Mouse (Mus musculus) neural tube, embryonic 15.5 days (tissue): ENCODE data around the gene Cilp. TPM values are rescaled to one million over a fixed set of nuclear protein-coding genes. Genes with fewer than 3 reads are reported as not detected.
"Not testable (repeated sequence)": the region's sequence is repeated elsewhere in the genome, so short reads cannot be mapped to it uniquely, and the experiment has no call there.

Experiments used
- ATAC-seq: fragments of 200-750 bp; cut with Nextera tagmentation; 2 replicates; pipeline ENCODE4 v1.8.0; 2017; ENCODE audit warnings: mild to moderate bottlenecking, moderate TSS enrichment, moderate library complexity; ENCODE audit not compliant: low FRiP score
- H3K27ac ChIP-seq: fragments of 300-500 bp; sonication (generic); replicated peaks from 2 replicates; pipeline ENCODE4 v1.5.1; 2015; ENCODE audit warnings: mild to moderate bottlenecking, inconsistent platforms
- H3K27me3 ChIP-seq: fragments of 300-500 bp; sonication (generic); replicated peaks from 2 replicates; pipeline ENCODE4 v1.6.1; 2015; ENCODE audit warnings: inconsistent platforms
- H3K36me3 ChIP-seq: fragments of 300-500 bp; sonication (generic); 2 replicates; pipeline ENCODE4 v1.6.1; 2015; ENCODE audit warnings: inconsistent platforms
- H3K4me1 ChIP-seq: fragments of 300-500 bp; sonication (generic); 2 replicates; pipeline ENCODE4 v1.6.1; 2015; ENCODE audit warnings: inconsistent platforms
- H3K4me2 ChIP-seq: fragments of 300-500 bp; sonication (generic); 2 replicates; pipeline ENCODE4 v1.6.1; 2015; ENCODE audit warnings: inconsistent platforms, mild to moderate bottlenecking, moderate library complexity
- H3K4me3 ChIP-seq: fragments of 300-500 bp; sonication (generic); replicated peaks from 2 replicates; pipeline ENCODE4 v1.5.1; 2015; ENCODE audit warnings: mild to moderate bottlenecking, inconsistent platforms
- H3K9ac ChIP-seq: fragments of 300-500 bp; sonication (generic); replicated peaks from 2 replicates; pipeline ENCODE4 v1.6.1; 2015; ENCODE audit warnings: mild to moderate bottlenecking, inconsistent platforms
- H3K9me3 ChIP-seq: fragments of 300-500 bp; sonication (generic); replicated peaks from 2 replicates; pipeline ENCODE4 v1.6.1; 2016; ENCODE audit warnings: inconsistent platforms
- WGBS: fragments of 180-500 bp; shearing (Covaris S2); methylation state at CpG from one replicate; pipeline ENCODE4 v1.1.7; 2015; ENCODE audit warnings: mixed read lengths; 5-methylcytosine and 5-hydroxymethylcytosine counted together
- polyA plus RNA-seq: library from polyadenylated mRNA; unstranded; fragments of >200 nt; fragmentation: Nextera tagmentation; extraction: Ambion mirVana; gene quantifications from 2 replicates; pipeline ENCODE4 v1.2.1, GENCODE M21; 2015

Cilp gene
- polyA plus RNA-seq, 1 experiment from 2014 or later = 0.58 TPM

- Histone ChIP-seq H3K9ac (no peak overlapping the region), H3K27ac (no peak overlapping the region), H3K9me3 (no peaks in the 10 kb centered on the region), H3K4me3 (no peak overlapping the region), H3K27me3 (no peaks in the 10 kb centered on the region), H3K36me3 (no peaks in the 10 kb centered on the region), H3K4me2 (no peak overlapping the region), H3K4me1 (no peaks in the 10 kb centered on the region)
- WGBS = 87% methylated on average over 3 of the region's 3 CpGs
- no peak for ATAC-seq
These were observed 13.0 kb upstream of the Cilp start for GRCm38 (mm10) chr9:65252026-65252425.

GRCm38 (mm10) chr9:65255906-65256600 is 8.9 kb upstream of the Cilp start:
- ATAC-seq = no peak
- Histone ChIP-seq H3K9me3 (no peaks in the 10 kb centered on the region), H3K9ac (no peak overlapping the region), H3K27ac (no peak overlapping the region), H3K4me3 (no peak overlapping the region), H3K4me1 (no peaks in the 10 kb centered on the region), H3K36me3 (no peaks in the 10 kb centered on the region), H3K4me2 (no peak overlapping the region), H3K27me3 (no peaks in the 10 kb centered on the region)
- 56% methylated on average over 11 of the region's 11 CpGs for WGBS

GRCm38 (mm10) chr9:65257218-65257910 is 7.6 kb upstream of the Cilp start:
- no peak for ATAC-seq
- no peak overlapping the region for H3K27ac ChIP-seq
- whole genome bisulfite sequencing = 74% methylated on average over 9 of the region's 9 CpGs

GRCm38 (mm10) chr9:65259366-65259765 is 5.6 kb upstream of the Cilp start:
- Histone ChIP-seq H3K4me3 (no peak overlapping the region), H3K27ac (no peak overlapping the region), H3K9me3 (no peaks in the 10 kb centered on the region), H3K4me1 (no peaks in the 10 kb centered on the region), H3K9ac (no peak overlapping the region), H3K36me3 (no peaks in the 10 kb centered on the region), H3K4me2 (no peak overlapping the region), H3K27me3 (no peaks in the 10 kb centered on the region)
- no peak for ATAC-seq
- 75% methylated on average over 7 of the region's 7 CpGs for WGBS

More at GRCm38 (mm10) chr9:65257218-65257910, 7.6 kb upstream of the Cilp start:
- Histone ChIP-seq H3K4me1 (no peaks in the 10 kb centered on the region), H3K9ac (no peak overlapping the region), H3K27me3 (no peaks in the 10 kb centered on the region), H3K4me3 (no peak overlapping the region), H3K36me3 (no peaks in the 10 kb centered on the region), H3K9me3 (no peaks in the 10 kb centered on the region), H3K4me2 (no peak overlapping the region)

DNA sequence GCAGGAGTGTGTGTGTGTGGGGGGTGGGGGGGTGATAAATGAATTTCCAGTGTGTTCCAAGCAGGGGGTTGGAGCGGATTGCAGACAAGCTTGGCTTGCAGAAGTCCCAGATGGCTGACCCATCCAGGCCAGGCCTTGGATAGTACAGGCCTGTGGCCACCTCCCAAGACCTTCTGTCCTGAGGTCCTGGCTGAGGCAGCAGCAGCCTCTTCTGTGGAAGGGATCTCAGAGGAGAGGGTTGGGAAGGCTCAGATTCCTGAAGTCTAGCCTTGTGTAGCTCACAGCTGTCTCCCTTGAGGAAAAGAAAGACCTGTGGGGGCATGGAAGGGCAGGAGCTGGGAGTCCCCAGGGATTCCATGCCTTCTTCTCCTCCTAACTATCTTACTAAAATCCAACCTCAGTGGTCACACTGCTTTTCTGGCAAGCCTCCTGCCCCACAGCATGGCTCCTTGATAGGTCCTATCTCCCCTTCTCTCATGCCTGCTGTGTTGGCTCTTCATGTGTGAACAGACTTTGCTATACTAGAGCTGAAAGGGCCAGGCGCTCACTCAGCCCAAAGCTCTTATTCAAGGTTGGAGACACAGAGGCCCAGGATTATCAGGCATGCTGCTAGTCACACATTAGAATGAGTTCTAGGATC is 3.3 kb upstream of the Cilp start:
- no peak for ATAC-seq

GRCm38 (mm10) chr9:65262641-65263120 is 2.3 kb upstream of the Cilp start:
- H3K9me3 ChIP-seq = no peaks in the 10 kb centered on the region
- no peaks in the 10 kb centered on the region for H3K27me3 ChIP-seq
- H3K27ac ChIP-seq = no peak overlapping the region
- H3K4me2 ChIP-seq = no peak overlapping the region
- no peak overlapping the region for H3K4me3 ChIP-seq
- H3K9ac ChIP-seq = no peak overlapping the region
- no peak for ATAC-seq
- H3K36me3 ChIP-seq = no peaks in the 10 kb centered on the region
- H3K4me1 ChIP-seq = peaks cover 11% of the 10 kb centered on the region
- WGBS = 92% methylated on average over 3 of the region's 3 CpGs

More for the DNA sequence above, 3.3 kb upstream of the Cilp start:
- H3K9ac ChIP-seq = no peak overlapping the region
- no peak overlapping the region for H3K4me2 ChIP-seq
- H3K27ac ChIP-seq = no peak overlapping the region
- peaks cover 7% of the 10 kb centered on the region; the same call in 1 of the 2 replicates for H3K4me1 ChIP-seq
- H3K36me3 ChIP-seq = no peaks in the 10 kb centered on the region
- H3K4me3 ChIP-seq = no peak overlapping the region
- WGBS = 91% methylated on average over 2 of the region's 2 CpGs
- no peaks in the 10 kb centered on the region for H3K27me3 ChIP-seq
- no peaks in the 10 kb centered on the region for H3K9me3 ChIP-seq

DNA sequence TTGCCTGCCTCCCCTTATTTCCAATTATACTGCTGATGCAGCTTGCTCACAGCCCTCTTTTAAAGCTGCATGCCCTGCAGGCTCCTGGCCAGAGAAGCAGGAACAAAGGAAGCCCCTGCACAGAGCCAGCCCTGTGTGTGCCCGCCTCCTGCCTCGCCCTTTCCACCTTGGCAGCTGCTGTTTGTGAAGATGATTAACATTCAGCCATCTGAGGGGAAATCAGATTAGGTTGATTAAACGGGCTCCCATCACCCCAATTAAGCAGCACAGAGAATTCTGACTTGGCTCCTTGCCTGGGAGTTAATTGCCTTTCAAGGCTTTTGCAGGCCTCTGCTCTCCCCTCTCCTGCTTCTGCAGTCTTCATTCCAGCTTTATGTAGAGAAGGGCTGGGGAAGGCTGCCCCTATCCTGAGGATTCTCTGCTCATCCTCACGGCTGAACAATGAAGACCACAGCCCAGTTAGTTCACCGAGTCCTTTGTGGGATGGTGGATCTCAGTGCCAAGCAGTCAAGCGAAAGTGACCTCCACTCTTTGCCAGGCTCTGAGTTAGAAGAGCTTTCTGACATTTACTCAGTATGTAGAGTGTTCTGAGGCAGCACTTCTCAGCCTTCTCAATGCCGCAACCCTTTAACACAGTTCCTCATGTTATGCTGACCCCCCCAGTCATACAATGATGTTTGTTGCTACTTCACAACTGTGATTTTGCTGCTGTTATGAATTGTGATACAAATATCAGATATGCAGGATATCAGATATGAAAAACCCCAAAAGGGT is 2.9 kb downstream of the Cilp start:
- Histone ChIP-seq H3K27me3 (no peaks in the 10 kb centered on the region; the same call in 1 of the 2 replicates), H3K4me1 (peaks cover 22% of the 10 kb centered on the region), H3K27ac (peak overlapping the region; percentile 82), H3K4me2 (no peak overlapping the region), H3K36me3 (no peaks in the 10 kb centered on the region), H3K4me3 (no peak overlapping the region), H3K9ac (no peak overlapping the region), H3K9me3 (no peaks in the 10 kb centered on the region)
- ATAC-seq = peak; percentile 91
- 22% methylated on average over 7 of the region's 7 CpGs for WGBS

DNA sequence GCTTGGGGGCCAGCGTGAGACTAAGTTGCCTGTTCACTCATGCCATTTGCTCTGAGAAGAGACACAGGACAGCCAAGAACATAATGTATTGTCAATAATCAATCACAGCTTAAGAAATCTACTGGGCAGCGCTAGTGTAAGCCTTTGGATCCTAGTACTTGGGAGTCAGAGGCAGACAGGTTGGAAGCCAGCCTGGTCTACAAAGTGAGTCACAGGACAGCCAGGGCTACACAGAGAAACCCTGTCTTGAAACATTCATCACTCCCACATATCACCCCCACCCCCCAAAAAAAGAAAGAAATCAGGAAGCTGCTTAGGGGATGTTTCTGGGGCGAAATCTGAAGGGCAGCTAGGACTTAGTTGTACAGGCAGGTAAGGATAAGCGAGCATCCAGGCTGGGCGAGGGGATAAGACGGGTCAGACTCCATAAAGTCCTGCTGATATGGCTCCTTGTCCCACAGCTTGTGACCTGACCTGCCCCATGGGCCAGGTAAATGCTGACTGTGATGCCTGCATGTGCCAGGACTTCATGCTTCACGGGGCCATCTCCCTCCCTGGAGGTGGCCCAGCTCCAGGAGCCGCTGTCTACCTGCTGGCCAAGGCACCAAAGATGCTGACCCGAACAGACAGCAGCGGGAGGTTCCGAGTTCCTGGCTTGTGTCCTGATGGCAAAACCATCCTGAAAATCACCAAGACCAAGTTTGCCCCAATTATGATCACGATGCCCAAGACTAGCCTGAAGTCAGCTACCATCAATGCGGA is 8.2 kb downstream of the Cilp start:
- Histone ChIP-seq H3K4me3 (no peak overlapping the region), H3K9me3 (no peaks in the 10 kb centered on the region), H3K9ac (no peak overlapping the region), H3K36me3 (no peaks in the 10 kb centered on the region), H3K27me3 (no peaks in the 10 kb centered on the region; the same call in 1 of the 2 replicates), H3K27ac (no peak overlapping the region), H3K4me1 (peaks cover 6% of the 10 kb centered on the region), H3K4me2 (no peak overlapping the region)
- 90% methylated on average over 13 of the region's 13 CpGs for WGBS
- no peak for ATAC-seq

DNA sequence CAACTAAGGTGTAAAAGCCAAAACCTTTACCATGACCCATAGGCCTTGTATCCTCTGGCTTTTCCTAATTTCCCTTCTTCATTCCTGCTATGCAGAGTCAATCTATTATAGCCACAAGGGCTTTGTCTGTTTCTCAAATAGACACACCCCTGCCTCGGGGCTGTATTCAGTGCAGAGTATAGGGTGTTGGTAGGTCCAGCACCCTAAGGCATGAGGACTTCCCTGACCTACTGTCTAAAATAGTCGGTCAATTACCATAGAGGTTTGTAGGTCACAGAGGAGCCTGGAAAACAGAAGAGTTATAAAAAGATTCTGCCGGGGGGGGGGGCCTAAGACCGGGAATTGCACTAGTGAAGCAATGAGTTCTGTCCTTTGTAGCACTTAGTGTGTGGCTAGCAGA is 8.9 kb downstream of the Cilp start:
- H3K27ac ChIP-seq = no peak overlapping the region
- H3K4me2 ChIP-seq = no peak overlapping the region
- no peaks in the 10 kb centered on the region for H3K36me3 ChIP-seq
- H3K4me3 ChIP-seq = no peak overlapping the region
- no peaks in the 10 kb centered on the region for H3K9me3 ChIP-seq
- no peaks in the 10 kb centered on the region; the same call in 1 of the 2 replicates for H3K27me3 ChIP-seq
- WGBS = 82% methylated on average over 4 of the region's 4 CpGs
- H3K9ac ChIP-seq = no peak overlapping the region
- no peak for ATAC-seq
- H3K4me1 ChIP-seq = no peaks in the 10 kb centered on the region

DNA sequence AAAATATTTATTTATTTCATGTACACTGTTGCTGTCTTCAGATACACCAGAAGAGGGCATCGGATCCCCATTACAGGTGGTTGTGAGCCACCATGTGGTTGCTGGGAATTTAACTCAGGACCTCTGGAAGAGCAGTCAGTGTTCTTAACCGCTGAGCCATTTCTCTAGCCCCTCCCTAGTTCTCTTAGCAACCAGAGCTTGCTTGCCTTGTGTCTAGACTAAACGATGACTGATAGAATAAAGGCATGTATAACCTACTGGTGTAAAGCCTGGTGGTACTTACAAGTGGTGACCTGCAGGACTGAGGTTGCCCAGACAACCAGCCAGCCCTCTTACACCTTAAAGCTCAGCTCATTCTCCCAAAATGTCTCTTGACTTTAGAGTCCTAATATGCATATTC is 9.9 kb downstream of the Cilp start:
- not testable (repeated sequence) for H3K27ac ChIP-seq, H3K4me2 ChIP-seq, H3K9me3 ChIP-seq, H3K36me3 ChIP-seq, H3K27me3 ChIP-seq, H3K4me3 ChIP-seq, ATAC-seq, H3K9ac ChIP-seq, H3K4me1 ChIP-seq
- 71% methylated on average over 3 of the region's 3 CpGs for WGBS
